Mouse (Mus musculus) inflammation-experienced regulatory T-cells, adult 6 months (primary cell): ENCODE measurements around the gene Npdc1. TPM values are rescaled to one million over a fixed set of nuclear protein-coding genes. Genes with fewer than 3 reads are reported as not detected.
A peak's percentile ranks its signal among the peaks of the same experiment; 100 is the strongest.

Experiments used
- ATAC-seq: one replicate; pipeline ENCODE4 v1.8.0; 2017
- polyA plus RNA-seq, 3 experiments: library from polyadenylated mRNA; unstranded; fragments of 100-300 nt; shearing (Covaris generic); gene quantifications; one replicate each; pipeline ENCODE4 v1.2.1; 2017

Npdc1 gene
- 1 to 10 TPM; 2.8 to 6.1 (median 6.0) TPM for polyA plus RNA-seq

GRCm38 (mm10) chr2:25399051-25399450 lies at the start of gene Npdc1:
TSS of gene Npdc1 (plus strand) at chr2:25399351.
- ATAC-seq, result no peak

GRCm38 (mm10) chr2:25349499-25349898 lies 49.7 kb upstream of the Npdc1 start:
- ATAC-seq, result no peak

- no peak for ATAC-seq
Measured at GRCm38 (mm10) chr2:25350701-25351100, 48.5 kb upstream of the Npdc1 start.

- ATAC-seq, result no peak
Measured at GRCm38 (mm10) chr2:25354211-25354610, 44.9 kb upstream of the Npdc1 start.

GRCm38 (mm10) chr2:25355419-25356066 lies 43.6 kb upstream of the Npdc1 start:
- ATAC-seq, result no peak

GRCm38 (mm10) chr2:25356208-25357079 lies 42.7 kb upstream of the Npdc1 start, which contains the start of gene Dpp7:
TSS of gene Dpp7 (minus strand) at chr2:25356359.
- peak; percentile 88 for ATAC-seq

- no peak for ATAC-seq
Measured at GRCm38 (mm10) chr2:25359848-25360247, 39.3 kb upstream of the Npdc1 start.

GRCm38 (mm10) chr2:25363478-25364178 lies 35.5 kb upstream of the Npdc1 start:
- no peak for ATAC-seq

- ATAC-seq, result no peak
Measured at GRCm38 (mm10) chr2:25364313-25364712, 34.8 kb upstream of the Npdc1 start.

GRCm38 (mm10) chr2:25364761-25365090 lies 34.4 kb upstream of the Npdc1 start:
- ATAC-seq, result no peak

GRCm38 (mm10) chr2:25365091-25365761 lies 33.9 kb upstream of the Npdc1 start, which contains the start of gene Uap1l1:
TSS of gene Uap1l1 (minus strand) at chr2:25365682.
- ATAC-seq, result peak; percentile 84

- ATAC-seq, result no peak
Measured at GRCm38 (mm10) chr2:25369996-25370395, 29.2 kb upstream of the Npdc1 start.

GRCm38 (mm10) chr2:25371764-25372643 lies 27.1 kb upstream of the Npdc1 start, which contains the start of gene Sapcd2:
TSS of gene Sapcd2 (plus strand) at chr2:25372321.
- ATAC-seq, result peak; percentile 99

GRCm38 (mm10) chr2:25372644-25373391 lies 26.3 kb upstream of the Npdc1 start:
- no peak for ATAC-seq

GRCm38 (mm10) chr2:25373431-25373830 lies 25.7 kb upstream of the Npdc1 start:
- ATAC-seq, result no peak

- no peak for ATAC-seq
Measured at GRCm38 (mm10) chr2:25376589-25376988, 22.6 kb upstream of the Npdc1 start.

- no peak for ATAC-seq
Measured at GRCm38 (mm10) chr2:25384492-25384891, 14.7 kb upstream of the Npdc1 start.

- no peak for ATAC-seq
Measured at GRCm38 (mm10) chr2:25391266-25391665, 7.9 kb upstream of the Npdc1 start.

- no peak for ATAC-seq
Measured at GRCm38 (mm10) chr2:25394281-25395221, 4.6 kb upstream of the Npdc1 start.
